Comparison of ENCODE assay signal across 9 mouse cellular contexts in the genomic region with DNA sequence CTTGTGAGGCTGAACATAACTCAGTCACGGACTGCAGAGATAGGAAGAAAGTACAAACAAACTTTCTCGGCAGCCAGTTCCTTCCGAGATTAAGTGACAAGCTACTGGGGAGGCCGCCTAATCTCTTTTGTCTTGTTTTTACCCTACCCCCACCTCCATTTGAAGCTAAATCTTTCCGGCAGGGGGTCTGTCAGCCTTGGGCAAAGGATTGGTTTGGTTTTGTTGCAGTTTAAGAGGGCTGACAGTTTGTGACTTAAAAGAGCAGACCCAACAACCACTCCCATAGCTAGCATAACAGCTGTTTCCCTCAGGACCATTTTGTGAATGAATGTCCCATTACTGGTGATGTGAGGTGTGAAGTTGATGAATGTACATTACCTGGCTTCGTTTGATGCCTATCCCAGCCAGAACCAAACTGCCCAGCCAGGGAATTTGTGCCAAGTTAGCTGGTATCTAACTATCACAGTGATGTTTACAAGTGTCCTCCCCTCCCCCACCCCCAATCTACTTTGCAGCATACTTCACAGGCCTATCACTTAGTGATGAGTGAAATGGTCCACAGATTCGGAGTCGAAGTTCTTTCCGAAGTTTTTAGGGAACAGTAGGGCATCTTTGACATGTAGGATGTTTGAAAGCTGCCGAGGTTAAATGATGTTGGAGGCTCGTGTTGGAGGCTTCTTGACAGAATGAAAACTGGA. TPM values are rescaled to one million over a fixed set of nuclear protein-coding genes. Genes with fewer than 3 reads are reported as not detected.
DNase-seq lines count a peak whose midpoint lies in the region; ATAC-seq and TF ChIP-seq lines count a peak whose summit lies in the region.
"Had no signal": no experiment of that assay in that cellular context is flagged by ENCODE, and none has a peak within 500 bp of the region (broad histone marks: within the 10 kb centered on the region; RNA-seq: fewer than 3 reads in every experiment).

No protein-coding gene starts in this region.

- H3K4me1 ChIP-seq in forebrain, embryonic 12.5 days = peaks cover 11% of the 10 kb centered on the region
- H3K4me1 ChIP-seq in liver, embryonic 12.5 days = no peaks in the 10 kb centered on the region
- H3K4me1 ChIP-seq in small intestine, adult 2 months (ENCODE audit: control insufficient read depth, insufficient read depth, insufficient read length, low read length) = peaks cover 2% of the 10 kb centered on the region; the same call in 1 of the 2 replicates

- H3K27ac ChIP-seq in forebrain, embryonic 12.5 days = no peak overlapping the region
- H3K27ac ChIP-seq in liver, embryonic 12.5 days = no peak overlapping the region
- no peak overlapping the region for H3K27ac ChIP-seq in small intestine, adult 2 months (ENCODE audit: insufficient read depth, low read depth, low read length)

- H3K9ac ChIP-seq in forebrain, embryonic 12.5 days = peak overlapping the region; percentile 34; the same call in 1 of the 2 replicates
- H3K9ac ChIP-seq in liver, embryonic 12.5 days = no peak overlapping the region

- TF ChIP-seq CTCF in small intestine, adult 2 months (IDR thresholded peaks at IDR 0.05; ENCODE audit: extremely low read depth, insufficient read length, insufficient replicate concordance, low read depth, low read length) = no peak

- no peaks in the 10 kb centered on the region for H3K27me3 ChIP-seq in forebrain, embryonic 12.5 days
- H3K27me3 ChIP-seq in liver, embryonic 12.5 days (replicated peaks) = no peaks in the 10 kb centered on the region
- H3K27me3 ChIP-seq in small intestine, adult 2 months (ENCODE audit: control insufficient read depth, insufficient read depth, low read length) = no peaks in the 10 kb centered on the region

- no peaks in the 10 kb centered on the region for H3K9me3 ChIP-seq in forebrain, embryonic 12.5 days
- H3K9me3 ChIP-seq in liver, embryonic 12.5 days (replicated peaks) = no peaks in the 10 kb centered on the region

- H3K4me2 ChIP-seq in forebrain, embryonic 12.5 days = peak overlapping the region; percentile 49
- peak overlapping the region; percentile 55 for H3K4me2 ChIP-seq in liver, embryonic 12.5 days

- no peak for TF ChIP-seq POLR2A in small intestine, adult 2 months (IDR thresholded peaks at IDR 0.05; ENCODE audit: low read depth, low read length)

- peak; percentile 6 to 7 for DNase-seq in kidney, postnatal 4 days
- no peak for DNase-seq in kidney, adult 8-10 months
- no peak for DNase-seq in left cerebral cortex, postnatal 36 days (ENCODE audit: low spot score in 2 of 2)
- no peak for DNase-seq in cerebellum, postnatal 14 days
- DNase-seq in frontal cortex, postnatal 25 days (ENCODE audit: low spot score in 2 of 2) = no peak
- DNase-seq: layer of hippocampus, adult 9-11 months had no signal

- WGBS in forebrain, embryonic 12.5 days = 13% methylated on average over 11 of the region's 11 CpGs
- WGBS in liver, embryonic 12.5 days (ENCODE audit: insufficient replicate concordance) = 19% methylated on average over 11 of the region's 11 CpGs
- 31% methylated on average over 11 of the region's 11 CpGs for WGBS in small intestine, adult 2 months

- ATAC-seq in forebrain, embryonic 12.5 days (ENCODE audit: low FRiP score) = no peak
- ATAC-seq in liver, embryonic 12.5 days = no peak

- H3K36me3 ChIP-seq in forebrain, embryonic 12.5 days (replicated peaks) = no peaks in the 10 kb centered on the region
- no peaks in the 10 kb centered on the region for H3K36me3 ChIP-seq in liver, embryonic 12.5 days
- no peaks in the 10 kb centered on the region for H3K36me3 ChIP-seq in small intestine, adult 2 months (ENCODE audit: control insufficient read depth, insufficient read depth, low read length)

- H3K4me3 ChIP-seq in forebrain, embryonic 12.5 days (replicated peaks) = peak overlapping the region; percentile 22
- peak overlapping the region; percentile 24 for H3K4me3 ChIP-seq in liver, embryonic 12.5 days
- peak overlapping the region; percentile 29; the same call in 1 of the 2 replicates for H3K4me3 ChIP-seq in small intestine, adult 2 months (ENCODE audit: low read depth, low read length)

- intact Hi-C loops in left cerebral cortex, postnatal 36 days (cut with DNase I) = no loop called here

RNA-seq across cellular contexts. Expression of gene Gm9195, which starts 15.2 kb away (rescaled TPM):
- polyA plus RNA-seq in forebrain, embryonic 12.5 days (2016; fragmentation: Nextera tagmentation; extraction: Ambion mirVana) = not detected in 2 replicates
- polyA plus RNA-seq in liver, embryonic 12.5 days (2016; fragmentation: Nextera tagmentation; extraction: Ambion mirVana) = not detected in 2 replicates
- polyA plus RNA-seq in small intestine, adult 2 months (2012; rRNA removed) = 0.01 TPM in 1 of 2 replicates, not detected in the other
- not detected for total RNA-seq in left cerebral cortex, postnatal 36 days (2021)

Comparison
In these comparisons a context has a peak if more than half of its experiments do, and no peak if none do; other contexts are left out.
1. DNase-seq: peak in kidney, postnatal 4 days (2 of 2); none in kidney, adult 8-10 months (0 of 2), left cerebral cortex, postnatal 36 days (0 of 2), cerebellum, postnatal 14 days (0 of 2) and frontal cortex, postnatal 25 days (0 of 2).
2. Peak in every context shown above with its lines, with median percentiles within 50 percentile points of each other: H3K4me3 ChIP-seq.